Mouse (Mus musculus): ENCODE results near the gene Rsf1.

DNA sequence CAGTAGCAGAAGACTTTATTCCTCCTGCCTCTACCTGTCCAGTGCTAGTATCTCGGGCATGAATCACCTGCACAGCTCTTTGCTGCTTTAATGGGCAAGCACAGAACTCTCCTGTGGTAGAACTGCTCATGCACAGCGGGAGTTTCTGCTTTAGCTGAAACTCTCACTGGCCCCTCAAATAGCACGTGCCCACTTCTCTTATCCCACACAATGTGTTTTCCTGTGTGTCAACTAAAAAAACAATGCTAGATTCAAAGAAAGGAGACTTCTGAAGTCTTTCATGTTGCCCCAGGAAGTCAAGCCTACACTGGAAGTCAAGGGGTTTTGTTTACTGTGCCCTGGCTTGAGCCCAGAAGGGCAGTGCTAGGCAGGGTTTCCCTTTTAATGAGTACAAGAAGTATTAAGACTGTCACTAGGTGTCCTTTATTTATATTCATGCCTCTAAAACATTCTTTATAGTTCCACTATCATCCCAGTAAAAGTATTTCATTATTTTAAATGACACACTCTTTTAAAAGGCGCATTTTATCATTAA, 156.3 kb downstream of the Rsf1 start:
- TF ChIP-seq CTCF (IDR thresholded peaks at IDR 0.05; ENCODE audit: low read depth, low read length) (no peak), POLR2A (IDR thresholded peaks at IDR 0.05; ENCODE audit: borderline replicate concordance, low read depth, low read length) (no peak)

Measured in bone marrow macrophage, adult 2 months (primary cell).